Mouse (Mus musculus) heart, adult 2 months (tissue): Measurements from ENCODE around the gene Ppih.

ENCODE experiments used
- CTCF ChIP-seq: fragments of 200-600 bp; IDR thresholded peaks from 2 replicates; pipeline ENCODE4 v1.8.1; 2022; ENCODE audit warnings: antibody characterized with exemption, mild to moderate bottlenecking, moderate library complexity
- EP300 ChIP-seq: fragments of 200-500 bp; IDR thresholded peaks from 2 replicates; pipeline ENCODE4 v1.6.1; 2011; ENCODE audit warnings: low read depth, low read length, control low read depth; ENCODE audit not compliant: insufficient read depth
- POLR2A ChIP-seq: fragments of 200-500 bp; IDR thresholded peaks from 2 replicates; pipeline ENCODE4 v1.6.1; 2011; ENCODE audit warnings: mild to moderate bottlenecking, low read depth, low read length, control low read depth; ENCODE audit not compliant: insufficient read depth

DNA sequence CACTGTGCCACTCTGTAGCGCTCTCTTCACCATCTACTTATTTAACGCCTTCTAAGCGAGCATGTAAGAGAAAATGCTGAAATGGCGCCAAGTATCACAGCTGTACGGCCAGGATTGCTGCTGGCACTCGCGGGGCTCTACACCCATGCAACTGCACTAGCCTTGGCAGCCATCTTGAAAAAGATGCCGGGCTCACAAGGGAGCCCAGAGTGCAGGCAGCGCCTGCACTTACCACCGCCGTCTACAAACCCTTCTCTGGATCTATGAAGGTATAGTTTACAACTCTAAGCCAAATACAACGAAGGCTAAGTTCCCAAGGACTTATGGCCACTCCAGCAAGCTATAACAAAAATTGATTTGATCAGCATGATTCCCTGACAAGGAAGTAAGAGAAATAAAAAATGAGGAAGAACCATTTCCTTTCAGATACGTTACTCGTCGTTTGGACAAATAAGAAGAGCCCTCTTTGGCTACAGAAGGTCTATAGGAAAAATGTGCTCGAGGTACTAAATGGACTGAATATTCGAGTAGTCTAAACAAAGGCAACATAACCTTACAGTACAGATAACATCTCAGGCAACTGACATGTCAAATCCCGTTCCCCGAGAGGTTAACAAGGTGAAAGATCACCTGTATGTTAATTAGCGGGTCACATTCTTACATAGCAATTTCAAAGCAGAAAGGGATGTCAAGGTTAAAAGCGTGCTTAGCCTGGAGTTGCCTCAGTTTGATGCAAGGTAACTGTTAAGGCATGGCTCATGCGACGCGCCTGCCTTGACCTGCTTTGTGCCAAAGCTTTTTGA lies 27.4 kb downstream of the Ppih start:
- no peak for TF ChIP-seq CTCF
- no peak for TF ChIP-seq POLR2A
- no peak for TF ChIP-seq EP300
